Mouse (Mus musculus): ENCODE data around the gene Phrf1. TPM values are rescaled to one million over a fixed set of nuclear protein-coding genes. Genes with fewer than 3 reads are reported as not detected.
A peak's percentile ranks its signal among the peaks of the same experiment; 100 is the strongest.

Gene Phrf1
- polyA plus RNA-seq, 1 experiment from 2014 or later, result 43.5 TPM

DNA sequence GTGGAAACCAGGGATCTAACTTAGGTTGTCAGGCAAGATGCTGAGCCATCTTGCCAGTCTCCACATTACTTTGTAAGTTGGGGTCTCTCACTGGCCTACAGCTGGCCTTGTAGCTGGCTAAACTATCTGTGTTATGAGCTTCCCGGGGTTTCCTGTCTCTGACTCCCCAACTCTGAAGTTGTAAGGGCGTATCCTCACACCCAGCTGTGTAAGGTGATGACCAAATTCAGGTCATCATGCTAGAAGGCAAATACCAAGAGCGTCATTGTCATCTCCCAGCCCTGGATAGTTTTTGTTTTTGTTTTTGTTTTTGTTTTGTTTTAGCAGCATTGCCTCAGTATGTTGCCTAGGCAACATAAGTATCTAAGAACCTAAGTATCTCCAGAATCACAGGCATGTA, 42.0 kb downstream of the Phrf1 start:
- 80% methylated on average over 3 of the region's 3 CpGs for WGBS
- Histone ChIP-seq H3K4me2 (ENCODE audit: low read depth, low read length) (no peak overlapping the region), H3K9ac (ENCODE audit: low read length) (no peak overlapping the region), H3K27ac (ENCODE audit: low read length) (no peak overlapping the region), H3K36me3 (ENCODE audit: control insufficient read depth, insufficient read depth) (no peaks in the 10 kb centered on the region), H3K27me3 (ENCODE audit: control insufficient read depth, insufficient read depth, low read length) (no peaks in the 10 kb centered on the region), H3K4me3 (ENCODE audit: low read length) (no peak overlapping the region), H3K9me3 (replicated peaks; ENCODE audit: control insufficient read depth, low read length) (no peaks in the 10 kb centered on the region), H3K4me1 (ENCODE audit: control insufficient read depth, insufficient read depth, low read length) (peaks cover 5% of the 10 kb centered on the region)
- no peak for ATAC-seq (replicated peaks; ENCODE audit: extremely low read depth, insufficient read depth, low FRiP score)

DNA sequence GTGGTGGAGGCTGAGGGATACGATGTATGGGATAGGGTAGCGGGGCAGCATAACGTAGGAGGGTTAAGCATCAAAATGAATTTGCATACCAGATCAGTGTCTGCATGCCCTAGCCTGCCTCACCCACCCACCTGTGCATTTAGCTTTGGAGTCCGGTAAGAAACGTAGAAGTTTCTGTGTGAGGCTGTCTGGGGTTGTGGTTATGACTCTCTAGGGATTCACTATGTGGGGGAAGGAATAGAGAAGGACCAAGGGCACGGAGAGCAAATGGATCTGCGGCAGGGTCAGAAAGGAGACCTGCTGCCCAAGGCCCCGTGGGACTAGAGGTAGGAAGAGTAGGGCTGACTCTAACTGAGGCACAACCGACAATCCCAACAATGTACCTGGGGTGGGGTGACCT, 46.8 kb downstream of the Phrf1 start:
- WGBS, result 83% methylated on average over 9 of the region's 9 CpGs
- ATAC-seq (replicated peaks; ENCODE audit: extremely low read depth, insufficient read depth, low FRiP score), result no peak
- Histone ChIP-seq H3K9ac (ENCODE audit: low read length) (no peak overlapping the region), H3K4me3 (ENCODE audit: low read length) (no peak overlapping the region), H3K4me2 (ENCODE audit: low read depth, low read length) (no peak overlapping the region), H3K27me3 (ENCODE audit: control insufficient read depth, insufficient read depth, low read length) (peaks cover 8% of the 10 kb centered on the region), H3K27ac (ENCODE audit: low read length) (no peak overlapping the region), H3K9me3 (replicated peaks; ENCODE audit: control insufficient read depth, low read length) (no peaks in the 10 kb centered on the region), H3K4me1 (ENCODE audit: control insufficient read depth, insufficient read depth, low read length) (peaks cover 8% of the 10 kb centered on the region), H3K36me3 (ENCODE audit: control insufficient read depth, insufficient read depth) (no peaks in the 10 kb centered on the region)

- Histone ChIP-seq H3K4me1 (ENCODE audit: control insufficient read depth, insufficient read depth, low read length) (peaks cover 8% of the 10 kb centered on the region), H3K4me2 (ENCODE audit: low read depth, low read length) (no peak within 1 kb of the TSS), H3K36me3 (ENCODE audit: control insufficient read depth, insufficient read depth) (no peaks in the 10 kb centered on the region), H3K9me3 (replicated peaks; ENCODE audit: control insufficient read depth, low read length) (no peaks in the 10 kb centered on the region), H3K27me3 (ENCODE audit: control insufficient read depth, insufficient read depth, low read length) (peaks cover 8% of the 10 kb centered on the region), H3K9ac (ENCODE audit: low read length) (no peak within 1 kb of the TSS), H3K27ac (ENCODE audit: low read length) (no peak within 1 kb of the TSS), H3K4me3 (ENCODE audit: low read length) (no peak within 1 kb of the TSS)
- ATAC-seq (replicated peaks; ENCODE audit: extremely low read depth, insufficient read depth, low FRiP score), result no peak
- WGBS, result 69% methylated on average over 11 of the region's 11 CpGs
Measured at GRCm38 (mm10) chr7:141276546-141276945, 48.0 kb downstream of the Phrf1 start, which contains the start of gene Cdhr5. Gene Cdhr5, minus strand, starts transcription at chr7:141276786.

GRCm38 (mm10) chr7:141277701-141278678, 49.4 kb downstream of the Phrf1 start:
- Histone ChIP-seq H3K9me3 (replicated peaks; ENCODE audit: control insufficient read depth, low read length) (no peaks in the 10 kb centered on the region), H3K4me2 (ENCODE audit: low read depth, low read length) (no peak overlapping the region; the same call in 1 of the 2 replicates), H3K27me3 (ENCODE audit: control insufficient read depth, insufficient read depth, low read length) (peaks cover 8% of the 10 kb centered on the region), H3K4me3 (ENCODE audit: low read length) (no peak overlapping the region), H3K9ac (ENCODE audit: low read length) (no peak overlapping the region), H3K27ac (ENCODE audit: low read length) (no peak overlapping the region), H3K4me1 (ENCODE audit: control insufficient read depth, insufficient read depth, low read length) (peaks cover 8% of the 10 kb centered on the region), H3K36me3 (ENCODE audit: control insufficient read depth, insufficient read depth) (no peaks in the 10 kb centered on the region)
- ATAC-seq (replicated peaks; ENCODE audit: extremely low read depth, insufficient read depth, low FRiP score), result no peak; the same call in 1 of the 2 replicates
- WGBS, result 71% methylated on average over 11 of the region's 11 CpGs

GRCm38 (mm10) chr7:141278766-141279590, 50.4 kb downstream of the Phrf1 start, which contains the start of gene Sct:
Gene Sct, minus strand, starts transcription at chr7:141279133.
- peaks cover 8% of the 10 kb centered on the region for H3K27me3 ChIP-seq (ENCODE audit: control insufficient read depth, insufficient read depth, low read length)
- no peak within 1 kb of the TSS for H3K27ac ChIP-seq (ENCODE audit: low read length)
- no peak for ATAC-seq (replicated peaks; ENCODE audit: extremely low read depth, insufficient read depth, low FRiP score)
- no peaks in the 10 kb centered on the region for H3K9me3 ChIP-seq (replicated peaks; ENCODE audit: control insufficient read depth, low read length)
- 4% methylated on average over 45 of the region's 46 CpGs for WGBS
- peaks cover 8% of the 10 kb centered on the region for H3K4me1 ChIP-seq (ENCODE audit: control insufficient read depth, insufficient read depth, low read length)
- no peaks in the 10 kb centered on the region for H3K36me3 ChIP-seq (ENCODE audit: control insufficient read depth, insufficient read depth)
- peak within 1 kb of the TSS; percentile 94 for H3K4me2 ChIP-seq (ENCODE audit: low read depth, low read length)
- peak within 1 kb of the TSS; percentile 67 for H3K9ac ChIP-seq (ENCODE audit: low read length)
- H3K4me3 ChIP-seq (ENCODE audit: low read length), result peak within 1 kb of the TSS; percentile 58

- H3K9me3 ChIP-seq (replicated peaks; ENCODE audit: control insufficient read depth, low read length), result no peaks in the 10 kb centered on the region
- ATAC-seq (replicated peaks; ENCODE audit: extremely low read depth, insufficient read depth, low FRiP score), result no peak
- no peaks in the 10 kb centered on the region for H3K36me3 ChIP-seq (ENCODE audit: control insufficient read depth, insufficient read depth)
- no peak overlapping the region for H3K9ac ChIP-seq (ENCODE audit: low read length)
- WGBS, result 78% methylated on average over 6 of the region's 6 CpGs
- H3K27me3 ChIP-seq (ENCODE audit: control insufficient read depth, insufficient read depth, low read length), result peaks cover 8% of the 10 kb centered on the region
- H3K4me3 ChIP-seq (ENCODE audit: low read length), result no peak overlapping the region
- H3K4me2 ChIP-seq (ENCODE audit: low read depth, low read length), result no peak overlapping the region
- H3K27ac ChIP-seq (ENCODE audit: low read length), result no peak overlapping the region
- peaks cover 8% of the 10 kb centered on the region for H3K4me1 ChIP-seq (ENCODE audit: control insufficient read depth, insufficient read depth, low read length)
Measured at GRCm38 (mm10) chr7:141281442-141281841, 52.9 kb downstream of the Phrf1 start.

DNA sequence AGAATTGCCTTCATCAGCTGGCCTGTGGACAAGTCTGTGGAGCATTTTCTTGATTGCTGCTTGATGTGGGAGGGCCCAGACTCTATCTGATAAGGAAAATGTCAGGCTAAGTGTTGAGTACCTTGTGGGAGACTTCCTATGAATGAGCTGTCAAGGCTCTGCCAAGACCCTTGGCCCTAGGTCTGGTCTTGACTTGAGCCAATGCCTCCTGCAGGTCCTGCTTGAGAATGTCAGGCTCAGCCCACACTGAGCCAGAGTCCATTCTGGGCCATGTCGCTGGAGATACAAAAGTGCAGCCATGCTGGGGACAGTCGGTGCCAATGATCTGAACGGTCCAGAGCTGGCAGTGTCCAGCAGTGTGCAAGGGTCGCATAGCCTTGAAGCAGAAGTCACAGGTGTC, 54.2 kb downstream of the Phrf1 start:
- H3K9me3 ChIP-seq (replicated peaks; ENCODE audit: control insufficient read depth, low read length), result no peaks in the 10 kb centered on the region
- H3K36me3 ChIP-seq (ENCODE audit: control insufficient read depth, insufficient read depth), result no peaks in the 10 kb centered on the region
- peaks cover 8% of the 10 kb centered on the region for H3K4me1 ChIP-seq (ENCODE audit: control insufficient read depth, insufficient read depth, low read length)
- no peak overlapping the region for H3K4me3 ChIP-seq (ENCODE audit: low read length)
- no peak overlapping the region for H3K27ac ChIP-seq (ENCODE audit: low read length)
- H3K4me2 ChIP-seq (ENCODE audit: low read depth, low read length), result no peak overlapping the region
- ATAC-seq (replicated peaks; ENCODE audit: extremely low read depth, insufficient read depth, low FRiP score), result no peak
- no peak overlapping the region for H3K9ac ChIP-seq (ENCODE audit: low read length)
- H3K27me3 ChIP-seq (ENCODE audit: control insufficient read depth, insufficient read depth, low read length), result peaks cover 8% of the 10 kb centered on the region
- 78% methylated on average over 4 of the region's 4 CpGs for WGBS

- no peak overlapping the region for H3K9ac ChIP-seq (ENCODE audit: low read length)
- H3K4me1 ChIP-seq (ENCODE audit: control insufficient read depth, insufficient read depth, low read length), result peaks cover 5% of the 10 kb centered on the region
- H3K27me3 ChIP-seq (ENCODE audit: control insufficient read depth, insufficient read depth, low read length), result peaks cover 23% of the 10 kb centered on the region
- no peak for ATAC-seq (replicated peaks; ENCODE audit: extremely low read depth, insufficient read depth, low FRiP score)
- no peaks in the 10 kb centered on the region for H3K9me3 ChIP-seq (replicated peaks; ENCODE audit: control insufficient read depth, low read length)
- H3K4me2 ChIP-seq (ENCODE audit: low read depth, low read length), result no peak overlapping the region
- no peak overlapping the region for H3K27ac ChIP-seq (ENCODE audit: low read length)
- no peaks in the 10 kb centered on the region for H3K36me3 ChIP-seq (ENCODE audit: control insufficient read depth, insufficient read depth)
- H3K4me3 ChIP-seq (ENCODE audit: low read length), result no peak overlapping the region
- WGBS, result 73% methylated on average over 3 of the region's 3 CpGs
Measured at GRCm38 (mm10) chr7:141288042-141288441, 59.5 kb downstream of the Phrf1 start.

All from heart, embryonic 16.5 days (tissue).